Mouse (Mus musculus): ENCODE results near the gene Zfp831. TPM values are rescaled to one million over a fixed set of nuclear protein-coding genes. Genes with fewer than 3 reads are reported as not detected.

Gene Zfp831
- polyA plus RNA-seq, 1 experiment from 2014 or later, result 0.02 TPM

- Histone ChIP-seq H3K4me3 (replicated peaks) (peak overlapping the region; percentile 25; the same call in 1 of the 2 replicates), H3K4me1 (replicated peaks) (peaks cover 18% of the 10 kb centered on the region), H3K9ac (no peak overlapping the region), H3K27me3 (peaks cover 36% of the 10 kb centered on the region), H3K9me3 (replicated peaks) (no peaks in the 10 kb centered on the region), H3K4me2 (peak overlapping the region; percentile 80), H3K36me3 (no peaks in the 10 kb centered on the region), H3K27ac (no peak overlapping the region)
- DNase-seq (no peak), ATAC-seq (ENCODE audit: low read depth) (0 out of 2 replicates have a peak, but pooled peaks have one; percentile 18)
- WGBS (ENCODE audit: insufficient replicate concordance), result 7% methylated on average over 16 of the region's 16 CpGs
Measured at GRCm38 (mm10) chr2:174674287-174675045, 31.1 kb downstream of the Zfp831 start.

DNA sequence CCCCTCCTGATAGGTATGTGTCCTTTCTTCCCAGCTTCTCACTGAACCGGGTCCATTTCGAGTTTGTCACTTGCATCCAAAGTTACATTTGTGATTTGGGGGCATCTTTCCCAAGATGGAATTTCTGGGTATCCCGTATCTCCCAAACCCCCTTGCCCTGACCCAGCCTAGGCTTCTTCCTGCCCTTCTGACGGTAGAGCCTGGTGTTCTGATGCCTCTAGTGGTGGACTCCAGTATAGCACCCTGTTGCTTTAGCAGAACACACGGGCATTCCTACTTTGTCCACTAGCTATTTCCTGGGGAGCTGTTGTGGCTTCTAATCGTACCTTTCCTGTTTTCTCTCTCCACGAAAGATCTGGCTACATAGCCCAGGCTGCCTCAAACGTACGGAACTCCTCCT is 32.3 kb downstream of the Zfp831 start:
- peaks cover 31% of the 10 kb centered on the region for H3K27me3 ChIP-seq
- H3K4me1 ChIP-seq (replicated peaks), result peaks cover 18% of the 10 kb centered on the region
- ATAC-seq (ENCODE audit: low read depth) (no peak), DNase-seq (peak; percentile 43)
- H3K36me3 ChIP-seq, result no peaks in the 10 kb centered on the region
- H3K4me2 ChIP-seq, result no peak overlapping the region
- no peak overlapping the region for H3K4me3 ChIP-seq (replicated peaks)
- 3% methylated on average over 9 of the region's 9 CpGs for WGBS (ENCODE audit: insufficient replicate concordance)
- H3K9ac ChIP-seq, result no peak overlapping the region
- H3K9me3 ChIP-seq (replicated peaks), result no peaks in the 10 kb centered on the region
- no peak overlapping the region for H3K27ac ChIP-seq

- no peak for ATAC-seq (ENCODE audit: low read depth)
- Histone ChIP-seq H3K9ac (no peak overlapping the region), H3K36me3 (no peaks in the 10 kb centered on the region), H3K4me3 (replicated peaks) (no peak overlapping the region), H3K27me3 (no peaks in the 10 kb centered on the region), H3K9me3 (replicated peaks) (no peaks in the 10 kb centered on the region), H3K4me1 (replicated peaks) (no peaks in the 10 kb centered on the region), H3K27ac (no peak overlapping the region), H3K4me2 (no peak overlapping the region)
- 75% methylated on average over 8 of the region's 8 CpGs for WGBS (ENCODE audit: insufficient replicate concordance)
- no peak for DNase-seq
Measured at GRCm38 (mm10) chr2:174701351-174701750, 58.0 kb downstream of the Zfp831 start.

GRCm38 (mm10) chr2:174707101-174707500 is 63.8 kb downstream of the Zfp831 start:
- Histone ChIP-seq H3K9ac (no peak overlapping the region), H3K4me2 (no peak overlapping the region), H3K36me3 (no peaks in the 10 kb centered on the region), H3K27me3 (no peaks in the 10 kb centered on the region), H3K9me3 (replicated peaks) (no peaks in the 10 kb centered on the region), H3K27ac (no peak overlapping the region), H3K4me1 (replicated peaks) (no peaks in the 10 kb centered on the region), H3K4me3 (replicated peaks) (no peak overlapping the region)
- ATAC-seq (ENCODE audit: low read depth) (no peak), DNase-seq (no peak)
- WGBS (ENCODE audit: insufficient replicate concordance), result 84% methylated on average over 16 of the region's 16 CpGs

- no peaks in the 10 kb centered on the region for H3K9me3 ChIP-seq (replicated peaks)
- H3K4me1 ChIP-seq (replicated peaks), result no peaks in the 10 kb centered on the region
- H3K4me2 ChIP-seq, result no peak overlapping the region
- H3K27ac ChIP-seq, result no peak overlapping the region
- DNase-seq (no peak), ATAC-seq (ENCODE audit: low read depth) (no peak)
- no peaks in the 10 kb centered on the region for H3K36me3 ChIP-seq
- no peak overlapping the region for H3K4me3 ChIP-seq (replicated peaks)
- 55% methylated on average over 4 of the region's 4 CpGs for WGBS (ENCODE audit: insufficient replicate concordance)
- no peaks in the 10 kb centered on the region for H3K27me3 ChIP-seq
- H3K9ac ChIP-seq, result no peak overlapping the region
Measured at GRCm38 (mm10) chr2:174708587-174708986, 65.3 kb downstream of the Zfp831 start.

DNA sequence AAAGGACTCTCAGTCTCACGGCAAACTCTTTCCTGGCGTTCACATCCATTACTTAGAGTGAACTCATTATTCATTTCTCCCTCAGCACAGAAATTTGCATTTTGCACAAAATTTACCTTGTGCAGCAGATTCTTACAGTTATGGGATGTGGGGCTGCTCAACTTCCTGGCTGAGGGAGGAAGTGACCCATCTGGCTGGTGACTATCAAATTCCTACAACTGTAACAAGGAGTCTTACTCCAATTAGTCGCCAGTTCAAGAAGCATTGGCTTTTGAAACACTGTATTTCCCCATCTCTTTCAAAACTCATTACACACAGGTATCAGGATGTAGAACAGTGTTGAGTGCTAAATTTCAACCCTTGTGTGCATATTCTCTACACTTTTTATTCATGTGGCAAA is 66.9 kb downstream of the Zfp831 start:
- H3K4me3 ChIP-seq (replicated peaks), result no peak overlapping the region
- no peak for ATAC-seq (ENCODE audit: low read depth)
- 60% methylated on average over 3 of the region's 3 CpGs for WGBS (ENCODE audit: insufficient replicate concordance)

GRCm38 (mm10) chr2:174712043-174712442 is 68.7 kb downstream of the Zfp831 start:
- Histone ChIP-seq H3K9me3 (replicated peaks) (no peaks in the 10 kb centered on the region), H3K27me3 (no peaks in the 10 kb centered on the region), H3K4me3 (replicated peaks) (no peak overlapping the region), H3K9ac (no peak overlapping the region), H3K4me1 (replicated peaks) (no peaks in the 10 kb centered on the region), H3K27ac (no peak overlapping the region), H3K4me2 (no peak overlapping the region), H3K36me3 (no peaks in the 10 kb centered on the region)
- WGBS (ENCODE audit: insufficient replicate concordance), result 75% methylated on average over 1 of the region's 1 CpGs
- ATAC-seq (ENCODE audit: low read depth) (no peak), DNase-seq (no peak)

More for the DNA sequence above, 66.9 kb downstream of the Zfp831 start:
- H3K27ac ChIP-seq, result no peak overlapping the region
- no peaks in the 10 kb centered on the region for H3K36me3 ChIP-seq
- H3K9me3 ChIP-seq (replicated peaks), result no peaks in the 10 kb centered on the region
- H3K4me1 ChIP-seq (replicated peaks), result no peaks in the 10 kb centered on the region
- no peaks in the 10 kb centered on the region for H3K27me3 ChIP-seq
- no peak overlapping the region for H3K4me2 ChIP-seq
- no peak for DNase-seq
- no peak overlapping the region for H3K9ac ChIP-seq

- DNase-seq (no peak), ATAC-seq (ENCODE audit: low read depth) (no peak)
- Histone ChIP-seq H3K27me3 (no peaks in the 10 kb centered on the region), H3K4me2 (no peak overlapping the region), H3K4me3 (replicated peaks) (no peak overlapping the region), H3K4me1 (replicated peaks) (no peaks in the 10 kb centered on the region), H3K9me3 (replicated peaks) (no peaks in the 10 kb centered on the region), H3K36me3 (no peaks in the 10 kb centered on the region), H3K27ac (no peak overlapping the region), H3K9ac (no peak overlapping the region)
Measured at GRCm38 (mm10) chr2:174715938-174716337, 72.6 kb downstream of the Zfp831 start.

DNA sequence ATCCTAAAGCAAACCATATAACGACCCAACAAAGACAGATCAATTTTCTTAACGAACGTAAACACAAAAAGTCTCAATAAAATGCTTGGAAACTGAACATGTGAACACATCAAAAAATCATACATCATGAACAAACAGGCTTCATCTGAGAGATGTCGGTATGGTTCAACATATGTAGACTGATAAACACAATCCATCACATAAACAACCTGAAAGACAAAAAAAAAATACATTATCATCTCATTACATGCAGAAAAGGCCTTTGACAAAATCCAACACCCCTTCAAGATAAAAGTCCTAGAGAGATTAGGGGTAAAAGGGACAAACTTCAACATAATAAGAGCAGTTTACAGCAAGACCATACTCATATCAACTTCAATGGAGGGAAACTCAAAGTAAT is 74.5 kb downstream of the Zfp831 start:
- no peak for ATAC-seq (ENCODE audit: low read depth)
- no peaks in the 10 kb centered on the region for H3K4me1 ChIP-seq (replicated peaks)
- WGBS (ENCODE audit: insufficient replicate concordance), result 66% methylated on average over 4 of the region's 4 CpGs
- no peak overlapping the region for H3K27ac ChIP-seq
- DNase-seq, result no peak
- H3K9ac ChIP-seq, result no peak overlapping the region
- H3K9me3 ChIP-seq (replicated peaks), result no peaks in the 10 kb centered on the region
- H3K36me3 ChIP-seq, result no peaks in the 10 kb centered on the region
- H3K4me3 ChIP-seq (replicated peaks), result no peak overlapping the region
- H3K4me2 ChIP-seq, result no peak overlapping the region
- no peaks in the 10 kb centered on the region for H3K27me3 ChIP-seq

GRCm38 (mm10) chr2:174727114-174727823 is 83.9 kb downstream of the Zfp831 start:
- Histone ChIP-seq H3K4me3 (replicated peaks) (no peak overlapping the region), H3K27me3 (no peaks in the 10 kb centered on the region), H3K9ac (no peak overlapping the region), H3K9me3 (replicated peaks) (no peaks in the 10 kb centered on the region), H3K27ac (no peak overlapping the region), H3K4me2 (no peak overlapping the region), H3K36me3 (no peaks in the 10 kb centered on the region), H3K4me1 (replicated peaks) (no peaks in the 10 kb centered on the region)
- ATAC-seq (ENCODE audit: low read depth), result no peak
- 63% methylated on average over 10 of the region's 10 CpGs for WGBS (ENCODE audit: insufficient replicate concordance)
- no peak for DNase-seq

- Histone ChIP-seq H3K27ac (no peak overlapping the region), H3K9me3 (replicated peaks) (no peaks in the 10 kb centered on the region), H3K4me2 (no peak overlapping the region), H3K9ac (no peak overlapping the region), H3K27me3 (no peaks in the 10 kb centered on the region), H3K36me3 (no peaks in the 10 kb centered on the region), H3K4me3 (replicated peaks) (no peak overlapping the region), H3K4me1 (replicated peaks) (no peaks in the 10 kb centered on the region)
- DNase-seq (no peak), ATAC-seq (ENCODE audit: low read depth) (peak; percentile 41)
- 59% methylated on average over 5 of the region's 5 CpGs for WGBS (ENCODE audit: insufficient replicate concordance)
Measured at GRCm38 (mm10) chr2:174731939-174732338, 88.6 kb downstream of the Zfp831 start.

GRCm38 (mm10) chr2:174735270-174735669 is 91.9 kb downstream of the Zfp831 start:
- 67% methylated on average over 1 of the region's 1 CpGs for WGBS (ENCODE audit: insufficient replicate concordance)
- ATAC-seq (ENCODE audit: low read depth) (no peak), DNase-seq (no peak)
- Histone ChIP-seq H3K27me3 (no peaks in the 10 kb centered on the region), H3K9me3 (replicated peaks) (no peaks in the 10 kb centered on the region), H3K27ac (no peak overlapping the region), H3K4me2 (no peak overlapping the region), H3K4me1 (replicated peaks) (no peaks in the 10 kb centered on the region), H3K36me3 (no peaks in the 10 kb centered on the region), H3K9ac (no peak overlapping the region), H3K4me3 (replicated peaks) (no peak overlapping the region)
